Mouse (Mus musculus) liver, embryonic 11.5 days (tissue): ENCODE measurements around the gene Katnal1. TPM values are rescaled to one million over a fixed set of nuclear protein-coding genes. Genes with fewer than 3 reads are reported as not detected.

Experiments
- ATAC-seq: fragments of 200-750 bp; cut with Nextera tagmentation; replicated peaks from 2 replicates; pipeline ENCODE4 v1.8.0; 2017; ENCODE audit warnings: moderate number of reproducible peaks, mild to moderate bottlenecking, moderate TSS enrichment, moderate library complexity; ENCODE audit not compliant: low FRiP score
- DNase-seq: peaks from one replicate; pipeline ENCODE4 v3.0.0-alpha.2; 2017; ENCODE audit warnings: low spot score
- H3K27ac ChIP-seq: fragments of 300-500 bp; sonication (generic); 2 replicates; pipeline ENCODE4 v1.5.1; 2014; ENCODE audit warnings: mild to moderate bottlenecking, low read depth, low read length, control low read depth
- H3K27me3 ChIP-seq: fragments of 300-500 bp; sonication (generic); replicated peaks from 2 replicates; pipeline ENCODE4 v1.6.1; 2014; ENCODE audit warnings: low read length, mixed read lengths; ENCODE audit not compliant: control insufficient read depth, insufficient read depth
- H3K36me3 ChIP-seq: fragments of 300-500 bp; sonication (generic); 2 replicates; pipeline ENCODE4 v1.6.1; 2014; ENCODE audit warnings: mild to moderate bottlenecking, low read length, moderate library complexity, mixed read lengths; ENCODE audit not compliant: control insufficient read depth, insufficient read depth
- H3K4me1 ChIP-seq: fragments of 300-500 bp; sonication (generic); replicated peaks from 2 replicates; pipeline ENCODE4 v1.6.1; 2014; ENCODE audit warnings: low read length, mixed read lengths; ENCODE audit not compliant: control insufficient read depth, insufficient read depth
- H3K4me2 ChIP-seq: fragments of 300-500 bp; sonication (generic); 2 replicates; pipeline ENCODE4 v1.6.1; 2014; ENCODE audit warnings: mild to moderate bottlenecking, control low read depth, moderate library complexity
- H3K4me3 ChIP-seq: fragments of 300-500 bp; sonication (generic); 2 replicates; pipeline ENCODE4 v1.5.1; 2014; ENCODE audit warnings: low read depth, low read length, control low read depth
- H3K9ac ChIP-seq: fragments of 300-500 bp; sonication (generic); 2 replicates; pipeline ENCODE4 v1.6.1; 2014; ENCODE audit warnings: low read depth, low read length, control low read depth
- H3K9me3 ChIP-seq: fragments of 300-500 bp; sonication (generic); 2 replicates; pipeline ENCODE4 v1.6.1; 2016; ENCODE audit warnings: low read length, inconsistent platforms, mixed read lengths; ENCODE audit not compliant: control insufficient read depth
- WGBS: fragments of 180-500 bp; shearing (Covaris S2); extraction: QIAGEN DNeasy Blood & Tissue Kit; methylation state at CpG from one replicate; pipeline ENCODE4 v1.1.7; 2014; 5-methylcytosine and 5-hydroxymethylcytosine counted together
- polyA plus RNA-seq: library from polyadenylated mRNA; unstranded; fragments of >200 nt; fragmentation: Nextera tagmentation; extraction: Ambion mirVana; gene quantifications from 2 replicates; pipeline ENCODE4 v1.2.1, GENCODE M21; 2014

The Katnal1 gene
- polyA plus RNA-seq, 1 experiment from 2014 or later = 18.9 TPM

DNA sequence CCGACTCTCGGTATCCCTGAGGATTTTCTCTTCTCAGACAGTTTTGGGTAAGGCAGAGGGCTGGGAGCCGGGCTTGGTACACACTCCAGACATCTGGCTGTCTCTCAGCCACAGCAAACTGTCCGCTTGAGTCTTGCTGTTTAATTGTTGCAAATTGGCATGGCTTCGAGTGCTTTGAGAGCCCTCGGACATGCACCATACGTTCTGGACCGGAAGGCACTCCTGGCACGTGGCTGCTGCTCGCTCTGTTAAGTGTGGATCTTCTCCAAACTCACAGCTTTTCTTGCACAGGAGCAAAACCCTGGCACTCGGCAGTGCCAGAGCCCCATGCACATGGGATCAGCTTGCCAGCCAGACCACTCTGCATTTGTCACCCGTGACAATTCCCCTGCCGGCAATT is 106.3 kb downstream of the Katnal1 start:
- no peaks in the 10 kb centered on the region; the same call in 1 of the 2 replicates for H3K27me3 ChIP-seq
- no peaks in the 10 kb centered on the region for H3K9me3 ChIP-seq
- H3K4me2 ChIP-seq = no peak overlapping the region
- H3K27ac ChIP-seq = no peak overlapping the region
- no peaks in the 10 kb centered on the region for H3K36me3 ChIP-seq
- no peak for ATAC-seq
- no peak overlapping the region for H3K4me3 ChIP-seq
- no peak for DNase-seq
- 86% methylated on average over 13 of the region's 13 CpGs for WGBS
- H3K4me1 ChIP-seq = peaks cover 2% of the 10 kb centered on the region; the same call in 1 of the 2 replicates
- no peak overlapping the region for H3K9ac ChIP-seq

Other genes with a start within 250 kb of the Katnal1 start
- not detected in 2 replicates for gene Gm42791, start 65.8 kb upstream of the Katnal1 start, polyA plus RNA-seq